Mouse (Mus musculus): ENCODE data around the gene Phkb. TPM values are rescaled to one million over a fixed set of nuclear protein-coding genes. Genes with fewer than 3 reads are reported as not detected.

The Phkb gene
- polyA plus RNA-seq, 1 experiment from 2014 or later: 10.4 TPM

- no peak overlapping the region for H3K4me2 ChIP-seq (ENCODE audit: low read depth, low read length)
- H3K36me3 ChIP-seq (replicated peaks; ENCODE audit: insufficient read depth, low read length): peaks cover 5% of the 10 kb centered on the region; the same call in 1 of the 2 replicates
- no peaks in the 10 kb centered on the region for H3K4me1 ChIP-seq (ENCODE audit: insufficient read depth)
- DNase-seq (no peak), ATAC-seq (no peak)
- TF ChIP-seq CTCF (IDR thresholded peaks at IDR 0.05; ENCODE audit: low read depth): no peak
- no peak for TF ChIP-seq EP300 (IDR thresholded peaks at IDR 0.05; ENCODE audit: low read depth)
- H3K9ac ChIP-seq (replicated peaks): no peak overlapping the region
- no peaks in the 10 kb centered on the region for H3K9me3 ChIP-seq (ENCODE audit: low read length)
- WGBS (ENCODE audit: insufficient replicate concordance): 66% methylated on average over 4 of the region's 4 CpGs
- no peaks in the 10 kb centered on the region for H3K27me3 ChIP-seq (ENCODE audit: insufficient read depth, low read length)
- H3K4me3 ChIP-seq (ENCODE audit: low read depth, low read length): no peak overlapping the region
- no peak overlapping the region for H3K27ac ChIP-seq (ENCODE audit: low read depth)
Measured at GRCm38 (mm10) chr8:86052003-86052402, 211.2 kb downstream of the Phkb start.

DNA sequence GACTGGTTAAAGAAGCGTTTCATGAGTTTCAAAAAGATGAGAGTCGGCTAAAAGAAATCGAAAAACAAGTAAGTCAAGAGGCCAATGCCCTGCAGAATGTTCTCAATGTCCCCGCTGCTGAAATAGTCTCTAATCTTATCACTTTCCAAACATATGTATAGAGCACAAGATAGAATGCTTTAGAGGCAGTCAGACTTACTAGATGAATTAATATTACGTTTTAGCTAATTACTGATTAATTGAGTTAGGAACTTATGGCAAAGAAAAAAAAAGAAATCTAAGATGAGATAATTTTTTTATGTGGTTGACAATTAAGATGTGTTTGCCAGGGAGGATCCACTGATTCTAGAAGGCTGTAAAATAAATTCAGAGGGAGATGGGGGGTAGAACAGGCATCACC, 217.9 kb downstream of the Phkb start:
- H3K27ac ChIP-seq (ENCODE audit: low read depth): no peak overlapping the region
- WGBS (ENCODE audit: insufficient replicate concordance): 61% methylated on average over 5 of the region's 5 CpGs
- DNase-seq: no peak
- no peak for ATAC-seq
- no peaks in the 10 kb centered on the region for H3K9me3 ChIP-seq (ENCODE audit: low read length)
- peaks cover 15% of the 10 kb centered on the region for H3K36me3 ChIP-seq (replicated peaks; ENCODE audit: insufficient read depth, low read length)
- TF ChIP-seq EP300 (IDR thresholded peaks at IDR 0.05; ENCODE audit: low read depth) (no peak), CTCF (IDR thresholded peaks at IDR 0.05; ENCODE audit: low read depth) (no peak)
- H3K9ac ChIP-seq (replicated peaks): no peak overlapping the region
- no peak overlapping the region for H3K4me2 ChIP-seq (ENCODE audit: low read depth, low read length)
- no peak overlapping the region for H3K4me3 ChIP-seq (ENCODE audit: low read depth, low read length)
- H3K27me3 ChIP-seq (ENCODE audit: insufficient read depth, low read length): no peaks in the 10 kb centered on the region
- H3K4me1 ChIP-seq (ENCODE audit: insufficient read depth): no peaks in the 10 kb centered on the region

- H3K27ac ChIP-seq (ENCODE audit: low read depth): no peak overlapping the region
- DNase-seq: no peak
- H3K4me2 ChIP-seq (ENCODE audit: low read depth, low read length): no peak overlapping the region
- no peak overlapping the region for H3K4me3 ChIP-seq (ENCODE audit: low read depth, low read length)
- no peak overlapping the region for H3K9ac ChIP-seq (replicated peaks)
- no peak for TF ChIP-seq EP300 (IDR thresholded peaks at IDR 0.05; ENCODE audit: low read depth)
- TF ChIP-seq CTCF (IDR thresholded peaks at IDR 0.05; ENCODE audit: low read depth): peak; percentile 20; the same call in 1 of the 2 replicates
- no peaks in the 10 kb centered on the region for H3K9me3 ChIP-seq (ENCODE audit: low read length)
- no peak for ATAC-seq
- WGBS (ENCODE audit: insufficient replicate concordance): 32% methylated on average over 5 of the region's 5 CpGs
- no peaks in the 10 kb centered on the region for H3K27me3 ChIP-seq (ENCODE audit: insufficient read depth, low read length)
- peaks cover 15% of the 10 kb centered on the region for H3K36me3 ChIP-seq (replicated peaks; ENCODE audit: insufficient read depth, low read length)
- no peaks in the 10 kb centered on the region for H3K4me1 ChIP-seq (ENCODE audit: insufficient read depth)
Measured at GRCm38 (mm10) chr8:86059130-86059529, 218.4 kb downstream of the Phkb start.

DNA sequence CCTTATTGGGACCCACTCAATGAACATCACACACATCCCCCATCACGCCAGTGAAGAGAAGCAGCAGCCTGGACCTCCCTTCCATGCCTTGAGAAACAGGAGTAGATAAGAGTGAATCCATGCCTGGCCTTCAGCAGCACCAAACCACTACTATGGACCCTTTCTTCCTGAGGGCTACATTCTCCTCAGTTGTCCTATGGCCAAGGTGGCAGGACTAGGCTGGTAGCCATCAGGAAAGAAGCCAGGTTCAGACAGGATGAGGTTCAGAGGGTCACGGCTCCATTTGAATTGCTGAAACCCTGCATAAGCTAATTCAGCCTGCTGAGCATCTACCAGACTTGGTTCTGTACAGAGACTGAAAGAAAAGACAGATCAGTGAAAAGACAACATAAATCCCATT, 222.7 kb downstream of the Phkb start:
- Histone ChIP-seq H3K9me3 (ENCODE audit: low read length) (no peaks in the 10 kb centered on the region), H3K27ac (ENCODE audit: low read depth) (no peak overlapping the region), H3K9ac (replicated peaks) (no peak overlapping the region), H3K4me3 (ENCODE audit: low read depth, low read length) (no peak overlapping the region), H3K4me2 (ENCODE audit: low read depth, low read length) (no peak overlapping the region), H3K36me3 (replicated peaks; ENCODE audit: insufficient read depth, low read length) (peaks cover 3% of the 10 kb centered on the region; the same call in 1 of the 2 replicates), H3K4me1 (ENCODE audit: insufficient read depth) (no peaks in the 10 kb centered on the region), H3K27me3 (ENCODE audit: insufficient read depth, low read length) (no peaks in the 10 kb centered on the region)
- no peak for DNase-seq
- ATAC-seq: no peak
- 85% methylated on average over 2 of the region's 2 CpGs for WGBS (ENCODE audit: insufficient replicate concordance)
- no peak for TF ChIP-seq CTCF (IDR thresholded peaks at IDR 0.05; ENCODE audit: low read depth)

GRCm38 (mm10) chr8:86079433-86079832, 238.7 kb downstream of the Phkb start:
- 83% methylated on average over 1 of the region's 1 CpGs for WGBS (ENCODE audit: insufficient replicate concordance)
- H3K36me3 ChIP-seq (replicated peaks; ENCODE audit: insufficient read depth, low read length): no peaks in the 10 kb centered on the region

DNA sequence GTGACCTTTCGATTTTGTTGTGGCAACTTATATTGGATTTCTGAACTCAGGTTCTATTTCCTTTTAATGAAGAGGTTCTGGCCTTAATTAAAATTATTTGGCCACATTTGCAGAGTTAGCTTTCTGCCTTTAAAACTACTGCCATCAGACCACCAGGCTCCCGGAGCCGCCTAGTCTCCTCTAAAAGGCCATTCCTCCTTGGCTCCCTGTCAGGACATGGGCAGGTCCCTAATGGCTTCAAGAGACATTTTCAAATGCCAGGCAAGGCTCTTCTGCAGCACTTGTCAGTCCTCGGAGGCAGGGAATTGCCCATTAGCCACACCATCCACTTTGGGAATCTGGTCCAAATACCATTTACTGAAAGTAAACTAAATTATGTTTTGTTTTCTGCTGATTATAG, 242.6 kb downstream of the Phkb start:
- Histone ChIP-seq H3K9ac (replicated peaks) (no peak overlapping the region), H3K4me3 (ENCODE audit: low read depth, low read length) (no peak overlapping the region), H3K27me3 (ENCODE audit: insufficient read depth, low read length) (no peaks in the 10 kb centered on the region), H3K4me1 (ENCODE audit: insufficient read depth) (no peaks in the 10 kb centered on the region), H3K9me3 (ENCODE audit: low read length) (no peaks in the 10 kb centered on the region), H3K36me3 (replicated peaks; ENCODE audit: insufficient read depth, low read length) (no peaks in the 10 kb centered on the region), H3K4me2 (ENCODE audit: low read depth, low read length) (no peak overlapping the region), H3K27ac (ENCODE audit: low read depth) (no peak overlapping the region)
- 71% methylated on average over 4 of the region's 4 CpGs for WGBS (ENCODE audit: insufficient replicate concordance)
- no peak for ATAC-seq
- TF ChIP-seq CTCF (IDR thresholded peaks at IDR 0.05; ENCODE audit: low read depth) (no peak), EP300 (IDR thresholded peaks at IDR 0.05; ENCODE audit: low read depth) (no peak)
- DNase-seq: no peak

More at GRCm38 (mm10) chr8:86079433-86079832, 238.7 kb downstream of the Phkb start:
- H3K27me3 ChIP-seq (ENCODE audit: insufficient read depth, low read length): no peaks in the 10 kb centered on the region
- H3K4me2 ChIP-seq (ENCODE audit: low read depth, low read length): no peak overlapping the region
- no peaks in the 10 kb centered on the region for H3K9me3 ChIP-seq (ENCODE audit: low read length)
- DNase-seq (no peak), ATAC-seq (no peak)
- no peak overlapping the region for H3K9ac ChIP-seq (replicated peaks)
- H3K4me3 ChIP-seq (ENCODE audit: low read depth, low read length): no peak overlapping the region
- H3K4me1 ChIP-seq (ENCODE audit: insufficient read depth): no peaks in the 10 kb centered on the region
- no peak for TF ChIP-seq CTCF (IDR thresholded peaks at IDR 0.05; ENCODE audit: low read depth)
- TF ChIP-seq EP300 (IDR thresholded peaks at IDR 0.05; ENCODE audit: low read depth): no peak
- no peak overlapping the region for H3K27ac ChIP-seq (ENCODE audit: low read depth)

- TF ChIP-seq CTCF (IDR thresholded peaks at IDR 0.05; ENCODE audit: low read depth): no peak
- TF ChIP-seq EP300 (IDR thresholded peaks at IDR 0.05; ENCODE audit: low read depth): no peak
- no peak overlapping the region for H3K4me3 ChIP-seq (ENCODE audit: low read depth, low read length)
- H3K4me2 ChIP-seq (ENCODE audit: low read depth, low read length): no peak overlapping the region
- DNase-seq: no peak
- H3K36me3 ChIP-seq (replicated peaks; ENCODE audit: insufficient read depth, low read length): no peaks in the 10 kb centered on the region
- no peak for ATAC-seq
- WGBS (ENCODE audit: insufficient replicate concordance): 78% methylated on average over 2 of the region's 2 CpGs
- H3K27ac ChIP-seq (ENCODE audit: low read depth): no peak overlapping the region
- no peaks in the 10 kb centered on the region for H3K9me3 ChIP-seq (ENCODE audit: low read length)
- H3K27me3 ChIP-seq (ENCODE audit: insufficient read depth, low read length): no peaks in the 10 kb centered on the region
- no peak overlapping the region for H3K9ac ChIP-seq (replicated peaks)
- no peaks in the 10 kb centered on the region for H3K4me1 ChIP-seq (ENCODE audit: insufficient read depth)
Measured at GRCm38 (mm10) chr8:86086791-86087190, 246.0 kb downstream of the Phkb start.
